Mouse (Mus musculus) heart, adult 2 months (tissue): ENCODE data around the gene Olfr316. TPM values are rescaled to one million over a fixed set of nuclear protein-coding genes. Genes with fewer than 3 reads are reported as not detected.
"Not testable (repeated sequence)": the region's sequence is repeated elsewhere in the genome, so short reads cannot be mapped to it uniquely, and the experiment has no call there.

Experiments used
- DNase-seq, 2 experiments: peaks; one replicate each; pipeline ENCODE4 v3.0.0; 2021
- H3K27ac ChIP-seq: fragments of 200-600 bp; 2 replicates; pipeline ENCODE4 v1.8.1; 2022
- H3K27me3 ChIP-seq: fragments of 200-500 bp; 2 replicates; pipeline ENCODE4 v1.6.1; 2012; ENCODE audit warnings: mild to moderate bottlenecking, low read length, inconsistent platforms, mixed read lengths; ENCODE audit not compliant: control insufficient read depth, insufficient read depth
- H3K36me3 ChIP-seq: fragments of 200-500 bp; 2 replicates; pipeline ENCODE4 v1.6.1; 2012; ENCODE audit warnings: low read length, inconsistent platforms; ENCODE audit not compliant: control insufficient read depth, insufficient read depth
- H3K4me1 ChIP-seq: fragments of 200-500 bp; 2 replicates; pipeline ENCODE4 v1.6.1; 2011; ENCODE audit warnings: low read length; ENCODE audit not compliant: control insufficient read depth, insufficient read depth
- H3K4me3 ChIP-seq: fragments of 200-600 bp; 2 replicates; pipeline ENCODE4 v1.8.1; 2022
- H3K79me2 ChIP-seq: fragments of 200-500 bp; replicated peaks from 2 replicates; pipeline ENCODE4 v1.6.1; 2012; ENCODE audit warnings: mild to moderate bottlenecking, inconsistent platforms, low read length, moderate library complexity, mixed read lengths; ENCODE audit not compliant: control insufficient read depth, insufficient read depth
- H3K9ac ChIP-seq: fragments of 200-500 bp; 2 replicates; pipeline ENCODE4 v1.6.1; 2012; ENCODE audit warnings: low read depth, mild to moderate bottlenecking, control low read depth, inconsistent platforms, low read length, mixed read lengths
- CTCF ChIP-seq: fragments of 200-600 bp; IDR thresholded peaks from 2 replicates; pipeline ENCODE4 v1.8.1; 2022; ENCODE audit warnings: antibody characterized with exemption, mild to moderate bottlenecking, moderate library complexity
- EP300 ChIP-seq: fragments of 200-500 bp; IDR thresholded peaks from 2 replicates; pipeline ENCODE4 v1.6.1; 2011; ENCODE audit warnings: low read depth, low read length, control low read depth; ENCODE audit not compliant: insufficient read depth
- POLR2A ChIP-seq: fragments of 200-500 bp; IDR thresholded peaks from 2 replicates; pipeline ENCODE4 v1.6.1; 2011; ENCODE audit warnings: mild to moderate bottlenecking, low read depth, low read length, control low read depth; ENCODE audit not compliant: insufficient read depth
- WGBS: fragments of 180-500 bp; shearing (Covaris S2); methylation state at CpG from one replicate; pipeline ENCODE4 v1.1.7; 2018; 5-methylcytosine and 5-hydroxymethylcytosine counted together
- intact Hi-C: fragments of 180-260 bp; cut with DNase I; formaldehyde crosslinking; loops from one replicate; pipeline ENCODE4 v1.15.1; 2025
- long read RNA-seq: library from polyadenylated mRNA; stranded (forward); transcript quantifications from one replicate; pipeline ENCODE4 v2.0.0, GENCODE M21; 2021
- polyA plus RNA-seq: library from polyadenylated mRNA; depleted of rRNA; stranded (reverse); fragments of >200 nt; gene quantifications from 2 replicates; pipeline ENCODE4 v1.2.3, GENCODE M21; 2012; rRNA removed
- total RNA-seq, 2 experiments: library from RNA; stranded (reverse); gene quantifications; 2 replicates each; pipeline ENCODE4 v1.2.3; 2021

Gene Olfr316
- total RNA-seq (not detected), polyA plus RNA-seq (not detected in 2 replicates)
- long read RNA-seq, result 0 reads

GRCm38 (mm10) chr11:58752434-58752833 is at the start of gene Olfr316:
Olfr316 (plus strand) TSS chr11:58752734.
- H3K27ac ChIP-seq, result no peak within 1 kb of the TSS
- H3K9ac ChIP-seq, result no peak within 1 kb of the TSS
- TF ChIP-seq POLR2A (no peak), EP300 (no peak), CTCF (no peak)
- H3K79me2 ChIP-seq, result no peaks in the 10 kb centered on the region
- H3K4me3 ChIP-seq, result no peak within 1 kb of the TSS
- DNase-seq, result no peak
- H3K36me3 ChIP-seq, result no peaks in the 10 kb centered on the region
- H3K27me3 ChIP-seq, result no peaks in the 10 kb centered on the region; the same call in 1 of the 2 replicates
- no peaks in the 10 kb centered on the region for H3K4me1 ChIP-seq
- intact Hi-C loops, result no loop called here
- 77% methylated on average over 2 of the region's 2 CpGs for WGBS

GRCm38 (mm10) chr11:58709086-58709485 is 43.4 kb upstream of the Olfr316 start:
- intact Hi-C loops, result no loop called here
- TF ChIP-seq EP300 (no peak), POLR2A (no peak)
- Histone ChIP-seq H3K79me2 (no peaks in the 10 kb centered on the region), H3K27me3 (no peaks in the 10 kb centered on the region), H3K4me1 (no peaks in the 10 kb centered on the region), H3K27ac (no peak overlapping the region), H3K9ac (no peak overlapping the region), H3K4me3 (no peak overlapping the region), H3K36me3 (no peaks in the 10 kb centered on the region)
- WGBS, result 71% methylated on average over 11 of the region's 11 CpGs
- DNase-seq, result no peak

- H3K4me1 ChIP-seq, H3K9ac ChIP-seq, DNase-seq, H3K27ac ChIP-seq, H3K27me3 ChIP-seq, H3K79me2 ChIP-seq, intact Hi-C loops, H3K36me3 ChIP-seq, H3K4me3 ChIP-seq: not testable (repeated sequence)
- 87% methylated on average over 7 of the region's 7 CpGs for WGBS
Observed at GRCm38 (mm10) chr11:58717723-58718122, 34.8 kb upstream of the Olfr316 start.

GRCm38 (mm10) chr11:58719701-58720100 is 32.8 kb upstream of the Olfr316 start:
- Histone ChIP-seq H3K36me3 (no peaks in the 10 kb centered on the region), H3K79me2 (no peaks in the 10 kb centered on the region), H3K27me3 (no peaks in the 10 kb centered on the region), H3K27ac (no peak overlapping the region), H3K4me3 (no peak overlapping the region), H3K9ac (no peak overlapping the region), H3K4me1 (no peaks in the 10 kb centered on the region)
- intact Hi-C loops, result no loop called here
- DNase-seq, result no peak
- WGBS, result 76% methylated on average over 4 of the region's 4 CpGs
- TF ChIP-seq POLR2A (no peak), EP300 (no peak), CTCF (no peak)

- no peak within 1 kb of the TSS for H3K27ac ChIP-seq
- H3K9ac ChIP-seq, result no peak within 1 kb of the TSS
- DNase-seq, result no peak
- intact Hi-C loops, result no loop called here
- no peaks in the 10 kb centered on the region for H3K4me1 ChIP-seq
- H3K27me3 ChIP-seq, result no peaks in the 10 kb centered on the region
- no peak within 1 kb of the TSS for H3K4me3 ChIP-seq
- no peak for TF ChIP-seq CTCF
- TF ChIP-seq POLR2A, result no peak
- TF ChIP-seq EP300, result no peak
- H3K36me3 ChIP-seq, result no peaks in the 10 kb centered on the region
- no peaks in the 10 kb centered on the region for H3K79me2 ChIP-seq
Observed at GRCm38 (mm10) chr11:58723914-58724313, 28.6 kb upstream of the Olfr316 start, which contains the start of gene Olfr318. Olfr318 (minus strand) TSS chr11:58724014.

GRCm38 (mm10) chr11:58727896-58728650 is 24.5 kb upstream of the Olfr316 start:
- H3K79me2 ChIP-seq, H3K27ac ChIP-seq, intact Hi-C loops, H3K9ac ChIP-seq, H3K36me3 ChIP-seq, H3K4me1 ChIP-seq, H3K4me3 ChIP-seq, H3K27me3 ChIP-seq, DNase-seq: not testable (repeated sequence)
- WGBS, result 68% methylated on average over 6 of the region's 6 CpGs
